ENCODE assay signal across 8 mouse cellular contexts in genomic region chr4:127168211-127168913, GRCm38 (mm10). TPM values are rescaled to one million over a fixed set of nuclear protein-coding genes. Genes with fewer than 3 reads are reported as not detected.
DNase-seq lines count a peak whose midpoint lies in the region; ATAC-seq and TF ChIP-seq lines count a peak whose summit lies in the region.

No protein-coding gene starts in this region.

- WGBS in cerebellum, adult 2 months, result 1% methylated on average over 39 of the region's 39 CpGs
- WGBS in forebrain, embryonic 16.5 days, result under 1% methylated on average over 35 of the region's 39 CpGs
- WGBS in intestine, embryonic 14.5 days, result 1% methylated on average over 39 of the region's 39 CpGs
- WGBS in midbrain, embryonic 16.5 days, result under 1% methylated on average over 31 of the region's 39 CpGs
- WGBS in stomach, postnatal 0 days, result 2% methylated on average over 39 of the region's 39 CpGs

- TF ChIP-seq POLR2A in cerebellum, adult 2 months (IDR thresholded peaks at IDR 0.05; ENCODE audit: borderline replicate concordance, insufficient read depth, low read length), result no peak

- no peak for TF ChIP-seq CTCF in cerebellum, adult 2 months (IDR thresholded peaks at IDR 0.05; ENCODE audit: borderline replicate concordance, insufficient read depth, low read depth, low read length)
- TF ChIP-seq CTCF in stomach, postnatal 0 days (IDR thresholded peaks at IDR 0.05; ENCODE audit: low read depth), result no peak; the same call in 1 of the 2 replicates

- peaks cover 34% of the 10 kb centered on the region for H3K4me1 ChIP-seq in cerebellum, adult 2 months (ENCODE audit: control insufficient read depth, insufficient read depth, low read length)
- peaks cover 40% of the 10 kb centered on the region for H3K4me1 ChIP-seq in forebrain, embryonic 16.5 days (replicated peaks; ENCODE audit: control insufficient read depth, insufficient read depth, low read length)
- no peaks in the 10 kb centered on the region; the same call in 1 of the 2 replicates for H3K4me1 ChIP-seq in intestine, embryonic 14.5 days (replicated peaks; ENCODE audit: control insufficient read depth, insufficient read depth, low read length)
- peaks cover 45% of the 10 kb centered on the region for H3K4me1 ChIP-seq in midbrain, embryonic 16.5 days (ENCODE audit: control insufficient read depth, insufficient read depth, low read length)
- H3K4me1 ChIP-seq in stomach, postnatal 0 days (replicated peaks; ENCODE audit: control insufficient read depth, insufficient read depth), result 0 out of 2 replicates have a peak, but pooled peaks cover 3% of the 10 kb centered on the region

- H3K9ac ChIP-seq in forebrain, embryonic 16.5 days (replicated peaks; ENCODE audit: low read depth, low read length), result peak overlapping the region; percentile 81
- peak overlapping the region; percentile 41 for H3K9ac ChIP-seq in intestine, embryonic 14.5 days (ENCODE audit: low read length)
- H3K9ac ChIP-seq in midbrain, embryonic 16.5 days (ENCODE audit: low read depth, low read length), result peak overlapping the region; percentile 97
- H3K9ac ChIP-seq in stomach, postnatal 0 days (ENCODE audit: low read length), result peak overlapping the region; percentile 8; the same call in 1 of the 2 replicates

- peak; percentile 13 for DNase-seq in thymus, postnatal 14 days
- DNase-seq in thymus, postnatal 10 days (ENCODE audit: low spot score in 2 of 2), result no peak
- DNase-seq in cerebellum, adult 2 months, result peak; percentile 80 to 88
- peak; percentile 81 for DNase-seq in intestine, embryonic 14.5 days (ENCODE audit: low spot score)
- peak; percentile 21 for DNase-seq in liver
- peak; percentile 48 for DNase-seq in stomach, postnatal 0 days (ENCODE audit: low spot score)

- H3K9me3 ChIP-seq in forebrain, embryonic 16.5 days (ENCODE audit: control insufficient read depth, low read length), result no peaks in the 10 kb centered on the region
- no peaks in the 10 kb centered on the region for H3K9me3 ChIP-seq in intestine, embryonic 14.5 days (ENCODE audit: control insufficient read depth, low read length)
- H3K9me3 ChIP-seq in midbrain, embryonic 16.5 days (replicated peaks; ENCODE audit: control insufficient read depth, low read length, poor library complexity, severe bottlenecking), result 0 out of 2 replicates have a peak, but pooled peaks cover 2% of the 10 kb centered on the region
- H3K9me3 ChIP-seq in stomach, postnatal 0 days (ENCODE audit: control insufficient read depth, low read length), result no peaks in the 10 kb centered on the region

- H3K27me3 ChIP-seq in cerebellum, adult 2 months (ENCODE audit: control insufficient read depth, insufficient read depth, low read length), result no peaks in the 10 kb centered on the region
- no peaks in the 10 kb centered on the region; the same call in 1 of the 2 replicates for H3K27me3 ChIP-seq in forebrain, embryonic 16.5 days (replicated peaks; ENCODE audit: control insufficient read depth, insufficient read depth, low read length)
- peaks cover 59% of the 10 kb centered on the region for H3K27me3 ChIP-seq in intestine, embryonic 14.5 days (replicated peaks; ENCODE audit: control insufficient read depth, insufficient read depth, low read length)
- H3K27me3 ChIP-seq in midbrain, embryonic 16.5 days (ENCODE audit: control insufficient read depth, insufficient read depth, low read depth, low read length), result no peaks in the 10 kb centered on the region
- H3K27me3 ChIP-seq in stomach, postnatal 0 days (ENCODE audit: control insufficient read depth, insufficient read depth, low read length), result peaks cover 5% of the 10 kb centered on the region; the same call in 1 of the 2 replicates

- H3K4me2 ChIP-seq in forebrain, embryonic 16.5 days (ENCODE audit: low read length), result peak overlapping the region; percentile 95
- peak overlapping the region; percentile 99 for H3K4me2 ChIP-seq in intestine, embryonic 14.5 days (ENCODE audit: low read length)
- H3K4me2 ChIP-seq in midbrain, embryonic 16.5 days (ENCODE audit: low read length), result peak overlapping the region; percentile 95
- peak overlapping the region; percentile 99 for H3K4me2 ChIP-seq in stomach, postnatal 0 days (replicated peaks; ENCODE audit: low read depth)

- TF ChIP-seq EP300 in stomach, postnatal 0 days (optimal IDR thresholded peaks at IDR 0.05), result no peak

- H3K27ac ChIP-seq in cerebellum, adult 2 months (ENCODE audit: insufficient read depth, low read length), result peak overlapping the region; percentile 100
- peak overlapping the region; percentile 51 for H3K27ac ChIP-seq in forebrain, embryonic 16.5 days (ENCODE audit: low read length)
- H3K27ac ChIP-seq in intestine, embryonic 14.5 days (ENCODE audit: low read depth), result no peak overlapping the region
- H3K27ac ChIP-seq in midbrain, embryonic 16.5 days (ENCODE audit: low read length), result peak overlapping the region; percentile 83
- no peak overlapping the region for H3K27ac ChIP-seq in stomach, postnatal 0 days (replicated peaks)

- no peaks in the 10 kb centered on the region for H3K36me3 ChIP-seq in forebrain, embryonic 16.5 days (ENCODE audit: control insufficient read depth, insufficient read depth)
- H3K36me3 ChIP-seq in intestine, embryonic 14.5 days (ENCODE audit: control insufficient read depth, insufficient read depth, low read length), result no peaks in the 10 kb centered on the region
- no peaks in the 10 kb centered on the region for H3K36me3 ChIP-seq in midbrain, embryonic 16.5 days (ENCODE audit: control insufficient read depth, insufficient read depth, low read length)
- H3K36me3 ChIP-seq in stomach, postnatal 0 days (ENCODE audit: control insufficient read depth, insufficient read depth, low read length), result no peaks in the 10 kb centered on the region

- peak; percentile 53 for ATAC-seq in forebrain, embryonic 16.5 days
- peak; percentile 68 for ATAC-seq in intestine, embryonic 14.5 days (replicated peaks; ENCODE audit: low FRiP score, low TSS enrichment, low read depth)
- ATAC-seq in midbrain, embryonic 16.5 days, result peak; percentile 76
- ATAC-seq in stomach, postnatal 0 days (ENCODE audit: low FRiP score, low TSS enrichment), result peak; percentile 69

- H3K4me3 ChIP-seq in cerebellum, adult 2 months (replicated peaks; ENCODE audit: insufficient read depth, low read depth, low read length), result peak overlapping the region; percentile 98
- H3K4me3 ChIP-seq in forebrain, embryonic 16.5 days (replicated peaks; ENCODE audit: low read length), result peak overlapping the region; percentile 78
- H3K4me3 ChIP-seq in intestine, embryonic 14.5 days (ENCODE audit: low read depth, low read length), result peak overlapping the region; percentile 59
- peak overlapping the region; percentile 95 for H3K4me3 ChIP-seq in midbrain, embryonic 16.5 days (ENCODE audit: low read depth, low read length)
- peak overlapping the region; percentile 66 for H3K4me3 ChIP-seq in stomach, postnatal 0 days (ENCODE audit: low read depth, low read length)

RNA-seq across cellular contexts. Expression of gene Dlgap3, which starts 0.6 kb away (rescaled TPM):
- polyA plus RNA-seq in cerebellum, adult 2 months (2012; rRNA removed), result 56.1 and 59.8 TPM in 2 replicates
- polyA plus RNA-seq in forebrain, embryonic 16.5 days (2015; fragmentation: Nextera tagmentation; extraction: Ambion mirVana), result 7.7 and 8.3 TPM in 2 replicates
- 1.5 and 1.6 TPM in 2 replicates for polyA plus RNA-seq in intestine, embryonic 14.5 days (2014; fragmentation: Nextera tagmentation; extraction: Ambion mirVana)
- 17.6 and 19.5 TPM in 2 replicates for polyA plus RNA-seq in midbrain, embryonic 16.5 days (2015; fragmentation: Nextera tagmentation; extraction: Ambion mirVana)
- 0.45 and 0.47 TPM in 2 replicates for polyA plus RNA-seq in stomach, postnatal 0 days (2015; fragmentation: Nextera tagmentation; extraction: Ambion mirVana)

RNA-seq across cellular contexts. Expression of gene Tmem35b, which starts 44.9 kb away (rescaled TPM):
- 11.4 and 14.0 TPM in 2 replicates for polyA plus RNA-seq in cerebellum, adult 2 months (2012; rRNA removed)
- 12.6 and 14.6 TPM in 2 replicates for polyA plus RNA-seq in forebrain, embryonic 16.5 days (2015; fragmentation: Nextera tagmentation; extraction: Ambion mirVana)
- 19.2 and 25.2 TPM in 2 replicates for polyA plus RNA-seq in intestine, embryonic 14.5 days (2014; fragmentation: Nextera tagmentation; extraction: Ambion mirVana)
- 17.9 and 18.1 TPM in 2 replicates for polyA plus RNA-seq in midbrain, embryonic 16.5 days (2015; fragmentation: Nextera tagmentation; extraction: Ambion mirVana)
- polyA plus RNA-seq in stomach, postnatal 0 days (2015; fragmentation: Nextera tagmentation; extraction: Ambion mirVana), result 14.5 and 16.0 TPM in 2 replicates

Comparison
In these comparisons a context has a peak if more than half of its experiments do, and no peak if none do; other contexts are left out.
1. DNase-seq: peak in thymus, postnatal 14 days (single experiment), cerebellum, adult 2 months (2 of 2), intestine, embryonic 14.5 days (single experiment), liver (single experiment) and stomach, postnatal 0 days (single experiment); none in thymus, postnatal 10 days (0 of 2).
2. H3K27ac ChIP-seq: peak in cerebellum, adult 2 months (single experiment), forebrain, embryonic 16.5 days (single experiment) and midbrain, embryonic 16.5 days (single experiment); none in intestine, embryonic 14.5 days (single experiment) and stomach, postnatal 0 days (single experiment).
3. H3K9ac ChIP-seq: peak in every context shown above with its lines; median percentile 97 in midbrain, embryonic 16.5 days; 81 in forebrain, embryonic 16.5 days; 41 in intestine, embryonic 14.5 days; 8 in stomach, postnatal 0 days.
4. Peak in every context shown above with its lines, with median percentiles within 50 percentile points of each other: H3K4me3 ChIP-seq, ATAC-seq and H3K4me2 ChIP-seq.